Mouse (Mus musculus) megakaryocyte, embryonic 14.5 days (primary cell): ENCODE data around the gene Agpat2.

ENCODE experiments used
- FLI1 ChIP-seq: IDR thresholded peaks from 2 replicates; pipeline ENCODE4 v1.6.1; 2012; ENCODE audit warnings: low read length, inconsistent platforms, mixed read lengths
- GATA1 ChIP-seq: IDR thresholded peaks from 3 replicates; pipeline ENCODE4 v1.6.1; 2012; ENCODE audit warnings: mixed read lengths, low read length, inconsistent platforms, borderline replicate concordance

DNA sequence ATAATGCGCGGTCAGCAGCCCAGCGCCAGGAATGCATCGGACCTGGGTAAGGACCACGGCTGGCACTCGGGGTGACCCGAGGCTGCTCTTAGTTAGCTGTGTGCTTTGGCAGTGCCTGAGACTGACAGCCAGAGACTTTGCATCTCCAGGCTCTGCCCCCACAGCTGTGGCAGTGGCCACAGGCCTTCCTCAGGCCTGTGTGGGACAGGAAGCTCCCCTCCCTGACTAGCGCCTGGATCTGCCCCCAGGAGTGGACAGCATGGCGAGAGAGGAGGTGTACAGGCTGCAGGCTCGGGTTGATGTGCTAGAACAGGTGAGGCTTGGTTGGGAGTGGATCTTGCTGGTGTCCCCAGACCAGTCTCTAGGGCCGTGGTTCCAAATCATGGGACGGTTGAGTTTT, 12.8 kb downstream of the Agpat2 start:
- TF ChIP-seq GATA1 (no peak), FLI1 (no peak)
